Mouse (Mus musculus) brown adipose tissue, adult 24 weeks (tissue): Measurements from ENCODE around the gene Arid4a. TPM values are rescaled to one million over a fixed set of nuclear protein-coding genes. Genes with fewer than 3 reads are reported as not detected.
"Not testable (repeated sequence)": the region's sequence is repeated elsewhere in the genome, so short reads cannot be mapped to it uniquely, and the experiment has no call there.

Source experiments
- H3K27ac ChIP-seq: fragments of 200-500 bp; replicated peaks from 2 replicates; pipeline ENCODE4 v1.5.1; 2012; ENCODE audit warnings: low read depth, mild to moderate bottlenecking, low read length
- H3K4me1 ChIP-seq: fragments of 200-500 bp; 2 replicates; pipeline ENCODE4 v1.6.1; 2012; ENCODE audit warnings: low read length, mixed read lengths; ENCODE audit not compliant: control insufficient read depth, insufficient read depth, insufficient read length
- H3K4me3 ChIP-seq: fragments of 200-500 bp; 2 replicates; pipeline ENCODE4 v1.5.1; 2012; ENCODE audit warnings: low read depth, mild to moderate bottlenecking, low read length, moderate library complexity; ENCODE audit not compliant: insufficient read depth
- polyA plus RNA-seq: library from polyadenylated mRNA; stranded (reverse); fragments of >200 nt; gene quantifications from 2 replicates; pipeline ENCODE4 v1.2.4, GENCODE M21; 2012; ENCODE audit not compliant: missing spikeins, insufficient read depth, insufficient read length

The Arid4a gene
- polyA plus RNA-seq, 1 experiment: 12.1 TPM

DNA sequence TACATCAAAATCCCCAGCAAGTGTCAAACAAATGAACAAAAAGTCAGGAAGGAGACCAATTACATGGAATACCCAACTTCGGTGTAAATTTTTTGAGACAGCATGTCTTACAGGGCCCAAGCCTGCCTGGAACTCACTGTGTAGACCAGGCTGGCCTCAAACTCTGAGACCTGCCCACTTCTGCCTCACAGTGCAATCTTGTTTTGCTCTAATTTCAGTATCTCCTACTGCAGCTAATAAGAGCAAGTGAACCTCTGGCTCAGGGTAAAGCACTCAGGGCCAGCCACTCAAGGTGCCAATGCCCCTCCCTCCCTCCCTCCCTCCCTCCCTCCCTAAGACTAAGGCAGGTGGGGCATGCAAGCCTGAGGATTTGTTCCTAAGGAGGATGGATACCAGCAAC is 15.4 kb upstream of the Arid4a start:
- H3K4me3 ChIP-seq: no peak overlapping the region
- peak overlapping the region; percentile 82 for H3K27ac ChIP-seq
- peaks cover 4% of the 10 kb centered on the region; the same call in 1 of the 2 replicates for H3K4me1 ChIP-seq

DNA sequence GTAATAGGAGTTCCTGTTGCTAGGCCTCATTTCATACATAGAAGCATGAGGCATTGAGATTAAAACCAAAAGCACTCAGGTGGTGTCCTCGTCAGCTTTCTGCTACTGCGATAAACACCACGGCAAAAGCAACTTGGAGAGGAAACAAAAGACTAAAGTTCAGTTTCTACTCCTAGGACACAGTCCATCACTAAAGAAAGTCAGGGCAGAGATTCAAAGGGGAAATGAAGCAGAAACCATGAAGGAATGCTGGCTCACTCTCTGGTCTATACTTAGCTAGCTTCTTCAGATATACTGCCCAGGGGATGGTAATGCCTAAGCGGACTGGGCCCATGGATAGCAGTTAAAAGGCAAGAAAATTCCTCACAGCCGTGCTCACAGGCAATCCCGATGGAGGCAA is 14.3 kb upstream of the Arid4a start:
- 0 out of 2 replicates have a peak overlapping the region, but pooled peaks have one; percentile 17 for H3K27ac ChIP-seq
- H3K4me1 ChIP-seq: peaks cover 4% of the 10 kb centered on the region; the same call in 1 of the 2 replicates
- H3K4me3 ChIP-seq: no peak overlapping the region

DNA sequence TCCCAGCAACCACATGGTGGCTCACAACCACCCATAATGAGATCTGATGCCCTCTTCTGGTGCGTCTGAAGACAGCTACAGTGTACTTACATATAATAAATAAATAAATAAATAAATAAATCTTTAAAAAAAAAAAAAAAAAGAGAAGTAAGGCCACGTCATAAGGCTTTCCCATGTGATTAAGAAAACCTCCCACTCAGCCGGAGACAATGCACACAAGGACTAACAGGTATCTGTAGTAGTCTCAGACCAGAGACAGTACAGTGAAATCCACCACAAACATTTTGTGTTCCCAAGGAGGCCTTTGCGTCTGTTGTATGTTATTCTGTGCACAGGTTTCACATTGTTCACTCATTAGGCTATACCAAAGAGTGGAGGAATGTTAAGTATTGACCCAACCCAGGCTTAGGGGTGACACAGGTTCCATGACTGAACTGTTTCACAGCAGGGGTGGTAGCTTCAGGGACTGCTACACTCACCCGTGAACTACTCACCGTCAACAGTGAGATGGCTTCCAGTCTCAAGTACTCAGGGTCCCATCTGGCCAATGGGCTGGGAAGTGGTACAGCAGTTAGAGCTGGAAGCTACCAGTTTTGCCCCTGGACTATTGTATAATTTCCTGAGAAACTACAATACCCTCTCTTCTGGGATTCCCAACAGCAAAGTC is 11.9 kb upstream of the Arid4a start:
- H3K4me3 ChIP-seq: no peak overlapping the region
- H3K4me1 ChIP-seq: 0 out of 2 replicates have a peak, but pooled peaks cover 2% of the 10 kb centered on the region
- H3K27ac ChIP-seq: no peak overlapping the region

DNA sequence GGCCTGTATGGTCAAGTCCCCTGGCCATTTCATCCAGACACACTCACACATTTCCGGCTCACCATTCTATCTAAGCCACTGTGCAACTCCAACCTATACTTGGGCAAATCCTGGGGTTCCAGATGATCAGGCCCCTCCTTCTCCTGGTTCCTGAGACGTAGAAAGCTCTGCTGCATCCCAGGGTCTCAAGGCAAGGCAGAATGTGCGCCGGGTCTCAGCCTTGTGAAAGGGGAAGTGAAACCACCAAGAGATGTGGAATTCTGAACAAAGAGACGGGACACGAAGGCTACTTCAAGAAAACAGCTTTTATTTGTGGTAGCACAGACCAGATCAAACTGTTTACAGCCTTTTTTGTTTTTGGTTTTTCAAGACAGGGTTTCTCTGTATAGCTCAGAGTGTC is 9.6 kb upstream of the Arid4a start:
- no peak overlapping the region for H3K27ac ChIP-seq
- no peak overlapping the region for H3K4me3 ChIP-seq
- no peaks in the 10 kb centered on the region; the same call in 1 of the 2 replicates for H3K4me1 ChIP-seq

DNA sequence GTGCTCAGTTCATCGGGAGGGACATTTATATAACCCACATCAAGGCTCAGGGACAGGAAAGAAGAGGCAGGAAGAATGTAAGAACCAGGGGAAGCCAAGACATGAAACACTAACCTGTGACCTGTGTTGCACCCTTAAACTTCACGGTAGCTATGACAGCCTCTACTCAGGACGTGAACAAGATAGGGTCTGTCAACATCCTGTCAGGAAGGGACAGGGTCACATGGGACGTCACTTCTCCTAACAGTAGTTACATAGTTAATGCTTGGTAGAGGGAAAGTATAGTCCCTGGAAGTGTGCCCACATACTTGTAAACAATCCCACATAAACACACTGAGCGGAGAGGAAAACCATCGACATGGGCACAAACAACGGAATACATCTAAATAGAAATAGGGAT is 8.9 kb upstream of the Arid4a start:
- Histone ChIP-seq H3K27ac (no peak overlapping the region), H3K4me1 (no peaks in the 10 kb centered on the region; the same call in 1 of the 2 replicates), H3K4me3 (no peak overlapping the region)

DNA sequence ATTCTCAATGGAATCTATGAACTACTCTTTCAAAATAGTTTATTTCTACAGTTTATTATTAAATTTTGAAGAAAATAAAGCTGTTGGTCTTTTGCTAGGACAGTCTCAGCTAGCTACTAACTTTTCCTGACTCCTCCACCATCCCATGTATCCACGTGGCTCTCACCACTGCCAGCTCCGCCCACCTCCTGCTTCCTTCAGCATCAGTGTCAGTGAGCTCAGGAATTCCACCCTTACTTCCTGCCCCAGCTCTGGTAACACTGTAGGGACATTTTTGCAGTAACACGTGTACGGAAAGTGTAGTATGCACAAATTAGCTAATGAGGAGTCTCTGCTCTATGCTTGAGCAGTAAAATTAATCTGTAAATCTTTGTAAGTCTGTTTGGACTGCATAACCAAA is 6.0 kb upstream of the Arid4a start:
- H3K4me1 ChIP-seq: peaks cover 8% of the 10 kb centered on the region
- no peak overlapping the region for H3K27ac ChIP-seq
- H3K4me3 ChIP-seq: no peak overlapping the region

DNA sequence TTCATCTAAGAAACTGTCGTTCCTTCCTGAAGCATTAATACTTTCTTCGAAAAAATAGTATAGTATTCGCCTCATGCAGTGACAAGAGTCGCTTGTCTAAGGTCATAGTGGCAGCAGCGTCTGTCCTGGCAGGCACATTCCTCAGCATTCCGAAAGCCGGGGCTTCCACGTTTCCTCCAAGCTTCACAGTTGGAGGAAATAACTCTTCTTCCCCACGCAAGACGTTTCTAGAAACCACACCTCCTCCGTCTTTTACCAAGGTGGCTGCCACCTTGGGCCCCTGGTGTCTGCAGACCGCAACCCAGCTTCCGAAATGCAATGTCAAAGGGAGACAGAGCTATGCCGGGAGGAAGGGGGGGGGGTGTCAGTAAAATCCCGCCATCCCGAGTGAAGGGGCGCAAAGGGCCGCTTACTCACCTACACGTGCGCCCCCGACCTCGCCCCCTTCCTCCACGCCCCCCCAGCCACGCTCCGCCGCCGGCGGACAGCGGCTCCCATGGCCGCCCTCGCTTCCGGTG is 886 bp upstream of the Arid4a start:
- Histone ChIP-seq H3K27ac (peak overlapping the region; percentile 98), H3K4me1 (peaks cover 8% of the 10 kb centered on the region), H3K4me3 (peak overlapping the region; percentile 90)

DNA sequence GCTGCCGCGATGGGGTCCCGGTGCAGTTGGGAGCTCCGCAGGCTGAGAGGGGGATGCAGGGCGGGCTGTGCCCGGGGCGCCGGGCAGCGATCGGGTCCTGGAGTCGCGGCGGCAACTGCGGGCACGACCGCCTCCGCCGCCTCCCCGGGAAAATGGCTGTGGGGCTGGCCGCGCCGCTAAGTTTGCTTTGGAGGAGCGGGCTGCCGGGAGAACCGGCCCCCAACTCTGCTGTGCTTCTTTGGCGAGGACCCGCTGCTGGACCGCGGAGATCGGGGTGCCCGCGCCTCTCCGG is 367 bp downstream of the Arid4a start:
- Histone ChIP-seq H3K4me3 (peak overlapping the region; percentile 88), H3K27ac (peak overlapping the region; percentile 44), H3K4me1 (peaks cover 8% of the 10 kb centered on the region)

DNA sequence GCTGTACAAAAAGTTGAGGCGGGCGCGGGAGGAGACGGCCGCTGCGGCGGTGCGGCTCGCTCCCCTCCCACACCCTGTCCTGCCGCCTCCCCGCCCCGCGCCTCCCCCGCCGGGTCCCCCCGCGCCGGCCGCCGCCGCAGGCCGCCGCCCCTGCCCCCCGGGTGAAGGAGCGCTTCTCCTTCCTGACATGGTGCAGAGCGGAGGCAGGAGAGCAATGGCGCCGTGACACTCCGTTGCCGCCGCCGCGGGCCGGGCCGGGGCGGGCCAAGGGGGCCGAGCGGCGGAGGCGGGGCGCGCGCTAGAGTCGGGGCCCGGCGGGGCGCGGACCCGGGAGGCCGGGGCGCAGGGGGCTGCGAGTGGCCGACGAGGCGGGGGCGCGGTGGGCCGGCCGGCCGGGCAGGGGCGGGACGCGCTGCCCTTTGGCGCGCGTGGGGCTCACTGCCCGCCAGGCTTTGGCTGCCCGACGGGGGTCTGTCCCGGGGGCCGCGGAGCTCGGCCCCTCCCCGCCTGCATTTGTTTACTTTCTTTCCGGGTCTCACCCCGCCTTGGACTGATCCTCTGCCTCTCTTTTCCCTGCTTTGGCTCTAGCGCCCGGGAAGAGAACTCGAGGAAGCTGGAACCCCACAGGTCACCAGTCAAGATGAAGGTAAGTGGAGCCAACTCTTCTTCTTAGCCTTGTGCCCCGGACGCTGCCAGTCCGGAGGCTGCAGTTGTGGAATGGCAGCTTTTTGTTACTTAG is 882 bp downstream of the Arid4a start:
- Histone ChIP-seq H3K27ac (peak overlapping the region; percentile 45), H3K4me1 (peaks cover 8% of the 10 kb centered on the region), H3K4me3 (peak overlapping the region; percentile 88)

DNA sequence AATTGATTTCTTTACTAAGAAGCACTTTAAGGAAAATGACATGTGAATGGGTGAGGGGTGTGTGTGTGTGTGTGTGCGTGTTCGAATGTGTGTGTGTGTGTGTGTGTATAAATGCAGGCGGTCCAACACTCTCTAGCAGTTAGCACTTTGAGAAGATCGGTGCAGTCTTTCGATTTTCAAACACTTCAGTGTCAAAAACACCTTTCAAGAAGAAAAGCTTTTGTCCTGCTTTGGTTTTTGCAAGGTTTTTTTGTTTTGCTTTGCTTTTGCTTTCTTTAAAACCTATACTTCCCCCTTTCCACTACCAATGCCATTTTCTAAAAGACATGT is 1.4 kb downstream of the Arid4a start:
- Histone ChIP-seq H3K27ac (peak overlapping the region; percentile 45), H3K4me1 (peaks cover 6% of the 10 kb centered on the region), H3K4me3 (peak overlapping the region; percentile 88)

DNA sequence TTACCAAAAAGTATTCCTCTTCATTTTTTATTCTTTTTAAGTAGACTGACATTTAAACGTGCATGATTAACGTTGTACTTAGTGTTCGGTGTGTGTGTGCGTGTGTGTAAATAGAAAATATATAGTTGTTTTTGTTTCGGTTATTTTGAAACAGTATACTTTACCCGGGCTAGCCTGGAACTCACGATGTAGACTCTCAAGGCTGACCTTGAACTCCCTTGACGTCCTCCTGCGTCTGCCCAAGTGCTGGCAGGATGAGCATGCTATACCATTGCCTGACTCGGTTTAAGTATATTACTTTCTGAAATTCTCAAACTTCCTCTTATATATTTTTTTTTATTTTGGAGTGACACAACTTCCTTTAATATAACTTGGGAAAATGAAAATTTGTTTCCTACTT is 2.0 kb downstream of the Arid4a start:
- peaks cover 4% of the 10 kb centered on the region for H3K4me1 ChIP-seq
- H3K4me3 ChIP-seq: no peak overlapping the region
- no peak overlapping the region for H3K27ac ChIP-seq

DNA sequence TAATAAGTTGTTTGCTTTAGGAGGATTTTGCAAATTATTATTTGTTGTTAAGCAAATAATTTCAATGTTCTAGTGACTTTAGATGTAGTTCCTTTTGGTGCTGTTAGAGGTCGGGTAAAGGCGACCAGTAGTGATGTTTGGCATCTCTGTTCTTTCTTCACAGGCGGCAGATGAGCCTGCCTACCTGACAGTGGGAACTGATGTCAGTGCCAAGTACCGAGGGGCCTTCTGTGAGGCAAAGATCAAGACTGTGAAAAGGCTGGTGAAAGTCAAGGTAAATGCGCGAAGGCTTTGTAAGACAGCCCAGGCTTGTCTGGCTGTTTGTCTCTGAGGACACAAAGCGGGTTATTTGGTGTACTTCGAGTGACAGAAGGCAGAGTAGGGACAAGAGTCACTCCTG is 3.4 kb downstream of the Arid4a start:
- Histone ChIP-seq H3K27ac (no peak overlapping the region), H3K4me3 (no peak overlapping the region), H3K4me1 (no peaks in the 10 kb centered on the region)

DNA sequence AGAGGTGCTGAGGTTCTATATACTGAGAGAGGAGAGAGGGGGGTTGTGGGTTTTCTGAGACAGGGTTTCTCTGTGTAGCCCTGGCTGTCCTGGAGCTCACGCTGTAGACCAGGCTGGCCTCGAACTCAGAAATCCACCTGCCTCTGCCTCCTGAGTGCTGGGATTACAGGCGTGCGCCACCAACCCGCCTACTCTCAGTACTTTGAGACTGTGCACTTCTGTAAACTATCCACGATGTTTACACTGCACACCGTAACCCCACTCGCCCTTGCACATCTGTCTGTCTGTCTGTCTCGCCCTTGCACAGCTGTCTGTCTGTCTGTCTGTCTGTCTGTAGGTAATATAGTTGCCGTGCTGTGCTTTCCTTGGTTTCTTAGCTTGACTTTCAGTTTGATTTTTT is 8.6 kb downstream of the Arid4a start:
- no peak overlapping the region for H3K4me3 ChIP-seq
- H3K4me1 ChIP-seq: no peaks in the 10 kb centered on the region
- no peak overlapping the region for H3K27ac ChIP-seq

DNA sequence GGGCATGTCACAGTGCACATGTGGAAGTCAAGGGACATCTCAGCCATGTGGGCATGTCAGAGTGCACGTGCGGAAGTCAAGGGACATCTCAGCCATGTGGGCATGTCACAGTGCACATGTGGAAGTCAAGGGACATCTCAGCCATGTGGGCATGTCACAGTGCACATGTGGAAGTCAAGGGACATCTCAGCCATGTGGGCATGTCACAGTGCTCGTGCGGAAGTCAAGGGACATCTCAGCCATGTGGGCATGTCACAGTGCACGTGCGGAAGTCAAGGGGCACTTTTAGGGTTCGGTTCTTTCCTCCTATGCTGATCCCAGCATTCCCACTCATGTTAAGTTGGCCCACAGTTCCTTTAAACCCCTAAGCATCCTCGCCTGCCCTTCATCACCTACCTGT is 12.5 kb downstream of the Arid4a start:
- not testable (repeated sequence) for H3K4me3 ChIP-seq, H3K4me1 ChIP-seq, H3K27ac ChIP-seq

DNA sequence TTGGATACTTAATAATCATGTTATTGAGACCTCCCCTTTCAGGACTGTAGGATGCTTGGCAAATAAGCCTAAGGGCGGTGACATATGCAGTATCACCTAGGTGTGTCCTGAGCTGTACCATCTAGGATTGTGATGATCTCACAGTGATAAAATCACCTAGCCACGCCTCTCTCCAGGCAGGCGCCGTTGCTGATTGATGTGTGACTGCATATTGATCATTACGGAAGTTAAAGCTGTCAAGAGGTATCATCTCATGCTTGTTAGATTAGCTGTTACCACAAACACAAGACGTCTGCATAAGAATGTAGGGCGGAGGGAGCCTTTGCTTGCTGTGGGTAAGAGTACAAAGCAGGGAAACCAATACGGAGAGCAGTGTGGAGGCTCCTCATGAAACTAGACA is 14.5 kb downstream of the Arid4a start:
- H3K27ac ChIP-seq: no peak overlapping the region

DNA sequence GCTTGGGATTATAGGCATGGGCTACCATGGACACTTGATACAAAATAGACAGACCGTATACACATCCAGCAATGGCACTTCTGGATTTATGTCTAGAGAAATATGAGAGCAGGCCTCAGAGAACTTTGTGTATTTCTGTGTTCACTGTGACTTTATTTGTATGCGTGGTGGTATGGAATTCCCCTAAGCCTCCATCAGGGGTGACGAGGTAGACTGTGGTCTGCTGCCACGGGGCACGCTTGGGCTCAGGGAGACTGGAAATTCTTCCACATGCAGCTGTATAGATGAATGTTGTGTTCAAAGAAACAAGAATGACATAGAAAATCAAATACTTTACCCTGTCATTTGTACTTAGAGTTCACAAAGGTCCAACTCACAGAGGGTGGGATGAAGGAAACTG is 14.9 kb downstream of the Arid4a start:
- Histone ChIP-seq H3K4me1 (no peaks in the 10 kb centered on the region), H3K4me3 (no peak overlapping the region), H3K27ac (no peak overlapping the region)

More for the DNA sequence above, 14.5 kb downstream of the Arid4a start:
- H3K4me1 ChIP-seq: no peaks in the 10 kb centered on the region
- no peak overlapping the region for H3K4me3 ChIP-seq
